Mouse (Mus musculus) ES-Bruce4 (cell line): Measurements from ENCODE around the gene Try5.

Experiments used
- CTCF ChIP-seq: IDR thresholded peaks from one replicate; pipeline ENCODE4 v1.8.1; 2011; ENCODE audit warnings: low read depth, low read length
- EP300 ChIP-seq: IDR thresholded peaks from 2 replicates; pipeline ENCODE4 v1.6.1; 2011; ENCODE audit warnings: low read depth, low read length; ENCODE audit not compliant: insufficient read depth

DNA sequence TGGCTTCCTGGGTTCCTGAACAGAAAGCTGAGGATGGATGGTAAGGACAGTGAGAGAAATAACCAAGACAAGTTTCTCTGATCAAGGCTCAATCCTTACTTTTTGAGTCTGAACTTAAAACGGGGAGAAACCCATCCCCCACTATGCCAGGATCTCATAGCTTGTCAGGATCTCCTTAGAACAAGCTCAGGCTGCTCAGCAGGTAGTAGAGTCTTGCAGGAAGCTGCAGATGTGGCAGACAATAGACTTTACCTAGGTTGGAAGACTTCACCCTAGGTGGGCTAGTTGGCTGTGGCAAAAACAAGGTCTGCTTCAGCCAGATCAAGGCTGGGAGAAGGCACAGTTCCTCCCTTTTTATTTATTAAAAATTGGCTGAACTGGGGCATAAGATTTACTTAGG, 18.4 kb downstream of the Try5 start:
- TF ChIP-seq CTCF (no peak), EP300 (no peak)
